Mouse (Mus musculus): Measurements from ENCODE around the gene Gm5346. TPM values are rescaled to one million over a fixed set of nuclear protein-coding genes. Genes with fewer than 3 reads are reported as not detected.

Gene Gm5346
- polyA plus RNA-seq (2015; fragmentation: Illumina TruSeq; extraction: RNeasy Lipid Tissue Mini Kit (QIAGEN cat#74804); ENCODE audit: low read depth, low replicate concordance): not detected

GRCm38 (mm10) chr8:43627176-43627575 lies at the start of gene Gm5346:
Gene Gm5346, minus strand, starts transcription at chr8:43627276.

GRCm38 (mm10) chr8:43576607-43577006 lies 50.5 kb downstream of the Gm5346 start, which contains the start of gene Adam26a:
Gene Adam26a, minus strand, starts transcription at chr8:43576707.

Other genes starting within 250 kb of the Gm5346 start
- gene Adam26b, start 99.2 kb downstream of the Gm5346 start, polyA plus RNA-seq (2015; fragmentation: Illumina TruSeq; extraction: RNeasy Lipid Tissue Mini Kit (QIAGEN cat#74804); ENCODE audit: low read depth, low replicate concordance): not detected
- not detected for gene Adam26a, start 50.6 kb downstream of the Gm5346 start, polyA plus RNA-seq (2015; fragmentation: Illumina TruSeq; extraction: RNeasy Lipid Tissue Mini Kit (QIAGEN cat#74804); ENCODE audit: low read depth, low replicate concordance)
- gene Adam34, start 82.8 kb upstream of the Gm5346 start, polyA plus RNA-seq (2015; fragmentation: Illumina TruSeq; extraction: RNeasy Lipid Tissue Mini Kit (QIAGEN cat#74804); ENCODE audit: low read depth, low replicate concordance): not detected